Mouse (Mus musculus) CH12.LX (cell line): ENCODE measurements around the gene Bsn. TPM values are rescaled to one million over a fixed set of nuclear protein-coding genes. Genes with fewer than 3 reads are reported as not detected.

Source experiments
- DNase-seq: peaks from one replicate; pipeline ENCODE4 v3.0.0-alpha.2; 2013; ENCODE audit errors: extremely low read depth
- H3K27ac ChIP-seq: 2 replicates; pipeline ENCODE4 v1.5.1; 2012; ENCODE audit warnings: low read depth, mild to moderate bottlenecking, control low read depth, moderate library complexity; ENCODE audit not compliant: insufficient read depth
- H3K27me3 ChIP-seq: replicated peaks from 2 replicates; pipeline ENCODE3; 2012; ENCODE audit warnings: inconsistent platforms
- H3K36me3 ChIP-seq, 2 experiments: replicated peaks in 1 of 2; 2 replicates each; pipeline versions ENCODE3 to v1.6.1; 2012; ENCODE audit warnings: inconsistent platforms in 1 of 2, low read length in 1 of 2, mild to moderate bottlenecking in 1 of 2, mixed read lengths in 1 of 2, moderate library complexity in 1 of 2; ENCODE audit not compliant: control insufficient read depth in 1 of 2, insufficient read depth in 1 of 2
- H3K4me1 ChIP-seq, 2 experiments: 2 replicates each; pipeline ENCODE4 v1.6.1; 2012; ENCODE audit warnings: inconsistent platforms in 1 of 2, moderate library complexity in 1 of 2; ENCODE audit not compliant: insufficient read depth in 2 of 2, control insufficient read depth in 1 of 2
- H3K4me2 ChIP-seq: 2 replicates; pipeline ENCODE4 v1.6.1; 2012; ENCODE audit warnings: low read depth, mild to moderate bottlenecking, control low read depth; ENCODE audit not compliant: poor library complexity, insufficient read depth, severe bottlenecking
- H3K4me3 ChIP-seq, 3 experiments: fragments of 150-350 bp in 1 of 3; sonication (generic) in 1 of 3; replicated peaks in 1 of 3; 2 replicates each; pipeline versions ENCODE3 to v1.5.1; 2011 to 2012; ENCODE audit warnings: low read depth in 2 of 3, low read length in 2 of 3, mild to moderate bottlenecking in 2 of 3, moderate library complexity in 2 of 3, control low read depth in 1 of 3, improper control_type of control experiment in 1 of 3, inconsistent platforms in 1 of 3, mixed read lengths in 1 of 3; ENCODE audit not compliant: poor library complexity in 1 of 3
- H3K79me2 ChIP-seq: replicated peaks from 2 replicates; pipeline ENCODE4 v1.6.1; 2012; ENCODE audit warnings: mild to moderate bottlenecking, moderate library complexity; ENCODE audit not compliant: control insufficient read depth, poor library complexity, insufficient read depth, severe bottlenecking; ENCODE audit errors: extremely low read depth
- H3K9ac ChIP-seq: 2 replicates; pipeline ENCODE4 v1.6.1; 2012; ENCODE audit warnings: low read depth, mild to moderate bottlenecking, control low read depth, moderate library complexity; ENCODE audit not compliant: insufficient read depth
- H3K9me3 ChIP-seq: replicated peaks from 2 replicates; pipeline ENCODE3; 2012; ENCODE audit warnings: low read length, inconsistent platforms, mixed read lengths
- CHD1 ChIP-seq: IDR thresholded peaks from 2 replicates; pipeline ENCODE4 v1.6.1; 2012; ENCODE audit warnings: low read depth, low read length, improper control_type of control experiment, inconsistent platforms
- CHD2 ChIP-seq: IDR thresholded peaks from 2 replicates; pipeline ENCODE4 v1.6.1; 2011; ENCODE audit warnings: low read length, improper control_type of control experiment
- E2F4 ChIP-seq: IDR thresholded peaks from 2 replicates; pipeline ENCODE4 v1.6.1; 2011; ENCODE audit warnings: low read depth, low read length, improper control_type of control experiment; ENCODE audit not compliant: insufficient replicate concordance
- ELF1 ChIP-seq: IDR thresholded peaks from 2 replicates; pipeline ENCODE4 v1.6.1; 2014; ENCODE audit warnings: low read depth, mild to moderate bottlenecking, inconsistent platforms, low read length, improper control_type of control experiment
- EP300 ChIP-seq: IDR thresholded peaks from 2 replicates; pipeline ENCODE4 v1.6.1; 2011; ENCODE audit warnings: low read length, improper control_type of control experiment
- ETS1 ChIP-seq: conservative IDR thresholded peaks from 2 replicates; pipeline ENCODE4 v1.6.1; 2012; ENCODE audit warnings: low read depth, mild to moderate bottlenecking, inconsistent platforms, low read length, improper control_type of control experiment, moderate library complexity
- GABPA ChIP-seq: IDR thresholded peaks from 2 replicates; pipeline ENCODE4 v1.6.1; 2012; ENCODE audit warnings: low read depth, low read length, improper control_type of control experiment, inconsistent platforms; ENCODE audit not compliant: insufficient replicate concordance
- HCFC1 ChIP-seq: IDR thresholded peaks from 2 replicates; pipeline ENCODE4 v1.6.1; 2012; ENCODE audit warnings: low read depth, mild to moderate bottlenecking, inconsistent platforms, low read length, improper control_type of control experiment
- IRF4 ChIP-seq: IDR thresholded peaks from 2 replicates; pipeline ENCODE4 v1.6.1; 2014; ENCODE audit warnings: low read depth, mild to moderate bottlenecking, inconsistent platforms, low read length, improper control_type of control experiment
- JUN ChIP-seq: IDR thresholded peaks from 2 replicates; pipeline ENCODE4 v1.6.1; 2011; ENCODE audit warnings: low read depth, mild to moderate bottlenecking, low read length, improper control_type of control experiment, moderate library complexity; ENCODE audit not compliant: insufficient read depth
- MAFK ChIP-seq: IDR thresholded peaks from 2 replicates; pipeline ENCODE4 v1.6.1; 2011; ENCODE audit warnings: low read length, improper control_type of control experiment; ENCODE audit not compliant: insufficient replicate concordance
- MAX ChIP-seq: IDR thresholded peaks from 2 replicates; pipeline ENCODE4 v1.6.1; 2011; ENCODE audit warnings: low read length, improper control_type of control experiment
- MAZ ChIP-seq: IDR thresholded peaks from 2 replicates; pipeline ENCODE4 v1.6.1; 2012; ENCODE audit warnings: low read depth, mild to moderate bottlenecking, inconsistent platforms, low read length, improper control_type of control experiment, moderate library complexity
- MYC ChIP-seq: IDR thresholded peaks from 2 replicates; pipeline ENCODE4 v1.6.1; 2011; ENCODE audit warnings: low read depth, mild to moderate bottlenecking, improper control_type of control experiment, low read length
- NELFE ChIP-seq: IDR thresholded peaks from 2 replicates; pipeline ENCODE4 v1.6.1; 2011; ENCODE audit warnings: low read depth, low read length, improper control_type of control experiment
- PAX5 ChIP-seq: IDR thresholded peaks from 2 replicates; pipeline ENCODE4 v1.6.1; 2012; ENCODE audit warnings: low read length, inconsistent platforms, mixed read lengths
- POLR2A ChIP-seq: IDR thresholded peaks from 2 replicates; pipeline ENCODE4 v1.6.1; 2011; ENCODE audit warnings: low read depth, mild to moderate bottlenecking, improper control_type of control experiment, low read length
- POLR2AphosphoS2 ChIP-seq: IDR thresholded peaks from 2 replicates; pipeline ENCODE4 v1.6.1; 2011; ENCODE audit warnings: low read depth, low read length, improper control_type of control experiment
- RCOR1 ChIP-seq: conservative IDR thresholded peaks from 2 replicates; pipeline ENCODE4 v1.6.1; 2012; ENCODE audit warnings: low read depth, mild to moderate bottlenecking, inconsistent platforms, low read length, improper control_type of control experiment
- SIN3A ChIP-seq: IDR thresholded peaks from 2 replicates; pipeline ENCODE4 v1.6.1; 2012; ENCODE audit warnings: low read length, improper control_type of control experiment, inconsistent platforms
- USF1 ChIP-seq: IDR thresholded peaks from 2 replicates; pipeline ENCODE4 v1.6.1; 2014; ENCODE audit warnings: low read depth, mild to moderate bottlenecking, inconsistent platforms, low read length, improper control_type of control experiment
- USF2 ChIP-seq: conservative IDR thresholded peaks from 2 replicates; pipeline ENCODE4 v1.6.1; 2011; ENCODE audit warnings: low read depth, low read length, improper control_type of control experiment
- ZC3H11A ChIP-seq: IDR thresholded peaks from 2 replicates; pipeline ENCODE4 v1.6.1; 2012; ENCODE audit warnings: low read depth, mild to moderate bottlenecking, inconsistent platforms, low read length, improper control_type of control experiment
- ZKSCAN1 ChIP-seq: IDR thresholded peaks from 2 replicates; pipeline ENCODE4 v1.6.1; 2012; ENCODE audit warnings: low read depth, inconsistent platforms, low read length, improper control_type of control experiment, borderline replicate concordance
- ZMIZ1 ChIP-seq: IDR thresholded peaks from 2 replicates; pipeline ENCODE4 v1.6.1; 2012; ENCODE audit warnings: low read depth, mild to moderate bottlenecking, inconsistent platforms, low read length, improper control_type of control experiment
- ZNF384 ChIP-seq: IDR thresholded peaks from 2 replicates; pipeline ENCODE4 v1.6.1; 2012; ENCODE audit warnings: low read depth, low read length, improper control_type of control experiment, inconsistent platforms
- dilution Hi-C: fragments of 300-500 bp; cut with MboI; formaldehyde crosslinking; loops from 2 replicates; pipeline ENCODE4 v1.14.3; 2020; ENCODE audit warnings: low sequenced_read_pairs; ENCODE audit not compliant: extremely low pct_unique_long_range_greater_than_20kb, extremely low pct_ligation_motif_present
- in situ Hi-C: fragments of 300-500 bp; cut with MboI; formaldehyde crosslinking; loops from 3 replicates; pipeline ENCODE4 v1.14.3; 2019; ENCODE audit warnings: low sequenced_read_pairs, low pct_ligation_motif_present, low pct_unique_long_range_greater_than_20kb, mixed read lengths
- polyA plus RNA-seq: library from polyadenylated mRNA; unstranded; fragments of >175 nt; gene quantifications from 2 replicates; pipeline ENCODE4 v1.2.1, GENCODE M21; 2012; ENCODE audit warnings: low read depth; ENCODE audit not compliant: insufficient read length
- total RNA-seq, 2 experiments: library from RNA; depleted of rRNA; stranded (reverse); fragments of 300-350 nt in 1 of 2; fragments of >200 nt in 1 of 2; gene quantifications; 2 replicates each; pipeline ENCODE4 v1.2.3; 2012 to 2014

The Bsn gene
- total and polyA plus RNA-seq, 3 experiments = 3.6 to 7.8 (median 4.4) TPM

GRCm38 (mm10) chr9:108137523-108137922 lies 52.7 kb downstream of the Bsn start:
- dilution Hi-C loops (no loop called here), in situ Hi-C loops (no loop called here)
- no peak overlapping the region for H3K9ac ChIP-seq
- H3K27me3 ChIP-seq = peaks cover 31% of the 10 kb centered on the region
- no peak overlapping the region for H3K27ac ChIP-seq
- H3K9me3 ChIP-seq = no peaks in the 10 kb centered on the region
- H3K79me2 ChIP-seq = no peaks in the 10 kb centered on the region
- no peaks in the 10 kb centered on the region for H3K4me1 ChIP-seq
- no peak overlapping the region for H3K4me3 ChIP-seq
- no peak for DNase-seq
- H3K36me3 ChIP-seq = no peaks in the 10 kb centered on the region
- no peak for TF ChIP-seq ELF1
- TF ChIP-seq USF1 = no peak
- no peak for TF ChIP-seq ZMIZ1
- no peak for TF ChIP-seq CHD2
- TF ChIP-seq GABPA = no peak
- TF ChIP-seq ZKSCAN1 = no peak
- TF ChIP-seq HCFC1 = no peak
- no peak for TF ChIP-seq MAX
- TF ChIP-seq EP300 = no peak
- TF ChIP-seq ETS1 = no peak
- TF ChIP-seq IRF4 = no peak
- TF ChIP-seq POLR2AphosphoS2 = no peak
- TF ChIP-seq SIN3A = no peak
- no peak overlapping the region for H3K4me2 ChIP-seq

GRCm38 (mm10) chr9:108136930-108137462 lies 53.2 kb downstream of the Bsn start:
- dilution Hi-C loops = no loop called here
- Histone ChIP-seq H3K27ac (no peak overlapping the region), H3K36me3 (no peaks in the 10 kb centered on the region)
- in situ Hi-C loops = no loop called here
- TF ChIP-seq POLR2AphosphoS2 (no peak), ZC3H11A (no peak), RCOR1 (no peak), MAFK (no peak), ZMIZ1 (no peak), ZNF384 (no peak), MYC (no peak), ZKSCAN1 (no peak), USF2 (no peak), USF1 (no peak), E2F4 (no peak), CHD2 (no peak), ELF1 (no peak), NELFE (no peak), MAZ (no peak), PAX5 (no peak), GABPA (no peak), JUN (no peak), CHD1 (no peak), POLR2A (no peak)
- TF ChIP-seq, all 38 proteins: peak for 0
- H3K4me3 ChIP-seq = no peak overlapping the region
- H3K9ac ChIP-seq = no peak overlapping the region
- H3K4me2 ChIP-seq = no peak overlapping the region
- DNase-seq = no peak
- no peaks in the 10 kb centered on the region for H3K4me1 ChIP-seq
- no peaks in the 10 kb centered on the region for H3K79me2 ChIP-seq
- H3K27me3 ChIP-seq = peaks cover 31% of the 10 kb centered on the region
- no peaks in the 10 kb centered on the region for H3K9me3 ChIP-seq
